Mouse (Mus musculus) R1 (cell line): Measurements from ENCODE around the gene Cdkal1.
A peak's percentile ranks its signal among the peaks of the same experiment; 100 is the strongest.

ENCODE experiments used
- DNase-seq: peaks from one replicate; pipeline ENCODE4 v3.0.0-alpha.2; 2018; ENCODE audit warnings: low read depth, low spot score

Cdkal1 gene

GRCm38 (mm10) chr13:29707620-29708019, 147.9 kb downstream of the Cdkal1 start:
- DNase-seq, result no peak

GRCm38 (mm10) chr13:29701400-29701799, 154.1 kb downstream of the Cdkal1 start:
- no peak for DNase-seq

GRCm38 (mm10) chr13:29699896-29700295, 155.6 kb downstream of the Cdkal1 start:
- no peak for DNase-seq

GRCm38 (mm10) chr13:29698307-29698985, 157.0 kb downstream of the Cdkal1 start:
- DNase-seq, result no peak

- no peak for DNase-seq
Observed at GRCm38 (mm10) chr13:29697230-29697629, 158.2 kb downstream of the Cdkal1 start.

GRCm38 (mm10) chr13:29690734-29691133, 164.7 kb downstream of the Cdkal1 start:
- no peak for DNase-seq

- no peak for DNase-seq
Observed at GRCm38 (mm10) chr13:29688851-29689250, 166.6 kb downstream of the Cdkal1 start.

GRCm38 (mm10) chr13:29687872-29688271, 167.6 kb downstream of the Cdkal1 start:
- DNase-seq, result no peak

GRCm38 (mm10) chr13:29679479-29680186, 175.8 kb downstream of the Cdkal1 start:
- DNase-seq, result no peak

GRCm38 (mm10) chr13:29677559-29677958, 177.9 kb downstream of the Cdkal1 start:
- DNase-seq, result no peak

- no peak for DNase-seq
Observed at GRCm38 (mm10) chr13:29670626-29671025, 184.8 kb downstream of the Cdkal1 start.

GRCm38 (mm10) chr13:29663908-29664307, 191.6 kb downstream of the Cdkal1 start:
- DNase-seq, result no peak

GRCm38 (mm10) chr13:29655841-29656365, 199.6 kb downstream of the Cdkal1 start:
- DNase-seq, result no peak

- DNase-seq, result no peak
Observed at GRCm38 (mm10) chr13:29653407-29653806, 202.1 kb downstream of the Cdkal1 start.

- no peak for DNase-seq
Observed at GRCm38 (mm10) chr13:29652791-29653190, 202.7 kb downstream of the Cdkal1 start.

- DNase-seq, result no peak
Observed at GRCm38 (mm10) chr13:29650576-29651236, 204.8 kb downstream of the Cdkal1 start.

GRCm38 (mm10) chr13:29649593-29649992, 205.9 kb downstream of the Cdkal1 start:
- no peak for DNase-seq

- DNase-seq, result no peak
Observed at GRCm38 (mm10) chr13:29642226-29642625, 213.2 kb downstream of the Cdkal1 start.

GRCm38 (mm10) chr13:29641200-29641599, 214.3 kb downstream of the Cdkal1 start:
- no peak for DNase-seq

GRCm38 (mm10) chr13:29640186-29640585, 215.3 kb downstream of the Cdkal1 start:
- no peak for DNase-seq

- DNase-seq, result peak; percentile 56
Observed at GRCm38 (mm10) chr13:29638303-29638702, 217.2 kb downstream of the Cdkal1 start.

- DNase-seq, result no peak
Observed at GRCm38 (mm10) chr13:29637788-29638187, 217.7 kb downstream of the Cdkal1 start.
